Mouse (Mus musculus) central nervous system, embryonic 18 days (tissue): ENCODE data around the gene Inip. TPM values are rescaled to one million over a fixed set of nuclear protein-coding genes. Genes with fewer than 3 reads are reported as not detected.

Experiments used
- polyA plus RNA-seq: library from polyadenylated mRNA; depleted of rRNA; stranded (reverse); fragments of >200 nt; gene quantifications from 2 replicates; pipeline ENCODE4 v1.2.3, GENCODE M21; 2012; rRNA removed

The Inip gene
- 27.4 and 28.7 TPM in 2 replicates for polyA plus RNA-seq

DNA sequence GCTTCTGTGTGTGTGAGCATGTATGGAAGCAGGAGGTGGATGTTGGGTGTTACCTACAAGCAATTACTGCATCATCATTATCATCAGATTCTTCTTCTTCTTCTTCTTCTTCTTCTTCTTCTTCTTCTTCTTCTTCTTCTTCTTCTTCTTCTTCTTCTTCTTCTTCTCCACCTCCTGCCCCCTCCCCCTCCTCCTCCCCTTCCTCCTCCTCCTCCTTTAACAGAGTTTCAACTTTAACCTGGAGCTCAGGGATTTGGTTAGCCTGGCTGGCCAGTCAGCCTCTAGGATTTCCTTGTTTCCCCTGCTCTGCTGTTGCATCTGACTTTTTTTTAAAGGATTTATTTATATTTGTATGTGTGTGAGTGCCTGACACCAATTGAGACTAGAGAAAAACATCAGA, at the start of gene Inip:
Gene Inip, minus strand, starts transcription at position 101 of the 400 bp plus-strand sequence.

DNA sequence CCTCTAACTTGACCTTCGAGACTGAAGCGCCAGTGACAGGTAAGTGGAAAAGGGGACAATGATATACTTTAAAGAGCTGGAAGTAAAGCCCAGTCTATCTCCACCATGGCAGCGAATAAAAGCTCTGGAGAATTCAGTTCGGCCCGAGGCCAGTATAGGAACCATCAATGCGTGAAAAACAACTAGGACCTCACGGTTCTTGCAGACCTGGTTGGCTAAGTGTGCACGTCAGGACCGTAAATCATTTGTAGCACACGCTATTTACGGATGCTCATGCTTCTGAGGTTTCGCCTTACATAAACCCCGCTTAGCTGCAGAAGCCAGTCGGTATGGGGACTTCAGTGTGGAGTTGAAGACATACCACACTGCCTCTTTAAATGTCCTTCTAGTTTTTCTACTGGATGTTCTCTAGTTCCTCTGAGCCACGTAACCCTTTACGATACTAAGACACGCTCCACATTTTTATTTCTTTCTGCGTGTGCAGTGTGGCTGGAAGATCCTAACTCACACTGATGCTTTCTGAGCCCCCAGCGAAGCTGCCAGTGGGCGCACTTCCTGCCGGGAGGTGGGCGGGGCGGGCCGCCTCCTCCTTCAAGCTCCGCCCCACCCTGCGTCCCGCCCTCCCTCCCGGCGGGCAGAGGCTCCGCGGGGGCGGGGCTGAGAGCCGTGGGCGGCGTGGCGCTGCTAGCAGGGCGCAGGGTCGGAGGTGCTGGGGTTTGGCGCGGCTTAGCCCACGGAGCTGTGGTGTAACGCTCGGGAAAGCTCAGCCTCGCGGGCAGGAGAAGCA, 4.0 kb upstream of the Inip start, which contains the start of gene Snx30:
Gene Snx30, plus strand, starts transcription at position 660 of the 787 bp plus-strand sequence.

Other genes with a start within 250 kb of the Inip start
- gene Hsdl2, start 220.0 kb downstream of the Inip start, polyA plus RNA-seq, result 19.2 and 25.1 TPM in 2 replicates
- gene E130308A19Rik, start 175.4 kb downstream of the Inip start, polyA plus RNA-seq, result 12.0 and 14.4 TPM in 2 replicates
- 12.8 and 13.5 TPM in 2 replicates for gene Snx30, start 4.3 kb upstream of the Inip start, polyA plus RNA-seq
- not detected in 2 replicates for gene Slc46a2, start 113.5 kb upstream of the Inip start, polyA plus RNA-seq
- gene Mup4, start 159.1 kb upstream of the Inip start, polyA plus RNA-seq, result not detected in 2 replicates
- not detected in 2 replicates for gene Mup6, start 162.7 kb upstream of the Inip start, polyA plus RNA-seq